Comparison of ENCODE assay signal across 8 mouse cellular contexts in the genomic region with DNA sequence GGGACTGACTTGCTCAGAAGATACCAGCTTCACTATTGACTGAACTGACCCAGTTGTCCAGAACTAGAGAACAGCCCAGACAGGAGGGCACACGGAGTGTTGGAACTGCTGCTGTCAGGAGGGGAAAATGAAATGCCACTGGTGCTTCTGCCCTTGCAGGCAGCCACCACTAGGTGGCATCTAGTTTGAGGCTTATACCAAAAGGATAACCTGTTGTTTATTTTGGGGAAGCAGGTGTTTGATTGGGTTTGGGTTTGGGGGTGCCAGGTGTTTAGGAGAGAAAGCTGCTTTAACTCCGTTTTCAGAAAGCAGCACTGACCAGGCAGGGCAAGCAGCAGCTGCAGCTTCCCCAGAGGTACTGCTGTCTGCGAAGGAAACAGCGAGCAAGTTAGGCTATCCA. TPM values are rescaled to one million over a fixed set of nuclear protein-coding genes. Genes with fewer than 3 reads are reported as not detected.
DNase-seq lines count a peak whose midpoint lies in the region; ATAC-seq and TF ChIP-seq lines count a peak whose summit lies in the region.

No protein-coding gene starts in this region.

- no peak overlapping the region for H3K27ac ChIP-seq in heart, embryonic 11.5 days (ENCODE audit: low read depth, low read length)
- no peak overlapping the region for H3K27ac ChIP-seq in midbrain, postnatal 0 days (ENCODE audit: low read depth, low read length)

- no peaks in the 10 kb centered on the region for H3K9me3 ChIP-seq in heart, embryonic 11.5 days (replicated peaks; ENCODE audit: control insufficient read depth, low read length)
- no peaks in the 10 kb centered on the region for H3K9me3 ChIP-seq in midbrain, postnatal 0 days (ENCODE audit: low read length)

- peaks cover 14% of the 10 kb centered on the region for H3K4me1 ChIP-seq in heart, embryonic 11.5 days (ENCODE audit: control insufficient read depth, insufficient read depth, low read length)
- H3K4me1 ChIP-seq in midbrain, postnatal 0 days (ENCODE audit: insufficient read depth, low read length), result no peaks in the 10 kb centered on the region

- no peak overlapping the region for H3K4me3 ChIP-seq in heart, embryonic 11.5 days (ENCODE audit: low read depth, low read length)
- H3K4me3 ChIP-seq in midbrain, postnatal 0 days (ENCODE audit: low read depth, low read length), result no peak overlapping the region

- peak; percentile 88 for TF ChIP-seq CTCF in midbrain, postnatal 0 days (IDR thresholded peaks at IDR 0.05)

- H3K4me2 ChIP-seq in heart, embryonic 11.5 days, result no peak overlapping the region
- no peak overlapping the region for H3K4me2 ChIP-seq in midbrain, postnatal 0 days (ENCODE audit: low read depth, low read length, poor library complexity, severe bottlenecking)

- ATAC-seq in heart, embryonic 11.5 days (replicated peaks; ENCODE audit: insufficient number of reproducible peaks, low FRiP score, low TSS enrichment), result no peak
- ATAC-seq in midbrain, postnatal 0 days (ENCODE audit: low FRiP score), result no peak

- H3K36me3 ChIP-seq in heart, embryonic 11.5 days (ENCODE audit: control insufficient read depth, insufficient read depth, low read length), result peaks cover 23% of the 10 kb centered on the region
- peaks cover 36% of the 10 kb centered on the region for H3K36me3 ChIP-seq in midbrain, postnatal 0 days (ENCODE audit: insufficient read depth, low read length)

- WGBS in heart, embryonic 11.5 days (ENCODE audit: insufficient replicate concordance), result 54% methylated on average over 4 of the region's 4 CpGs
- WGBS in midbrain, postnatal 0 days, result 59% methylated on average over 4 of the region's 4 CpGs

- H3K27me3 ChIP-seq in heart, embryonic 11.5 days (ENCODE audit: control insufficient read depth, insufficient read depth, low read length), result no peaks in the 10 kb centered on the region
- no peaks in the 10 kb centered on the region for H3K27me3 ChIP-seq in midbrain, postnatal 0 days (ENCODE audit: insufficient read depth, low read length)

- DNase-seq in heart, adult 11 months, result peak; percentile 89
- peak; percentile 54 for DNase-seq in urinary bladder, postnatal 14 days (ENCODE audit: low spot score)
- no peak for DNase-seq in urinary bladder, postnatal 4 days (ENCODE audit: low spot score in 2 of 2)
- peak; percentile 63 for DNase-seq in embryo, embryonic 10 days (ENCODE audit: low spot score)
- DNase-seq in kidney, postnatal 36 days, result peak; percentile 64 to 82
- DNase-seq in midbrain, postnatal 0 days (ENCODE audit: low spot score), result peak; percentile 63
- peak; percentile 87 for DNase-seq in thymus, postnatal 14 days

- no peak overlapping the region for H3K9ac ChIP-seq in heart, embryonic 11.5 days (ENCODE audit: low read depth, low read length)
- H3K9ac ChIP-seq in midbrain, postnatal 0 days (replicated peaks; ENCODE audit: low read length, poor library complexity, severe bottlenecking), result no peak overlapping the region

RNA-seq across cellular contexts. Expression of gene Clba1, which starts 7.6 kb away (rescaled TPM):
- 11.5 and 13.0 TPM in 2 replicates for polyA plus RNA-seq in heart, embryonic 11.5 days (2014; fragmentation: Nextera tagmentation; extraction: Ambion mirVana)
- total RNA-seq in midbrain, postnatal 0 days (2014; rRNA removed), result 13.6 and 23.1 TPM in 2 replicates
- 25.2 and 25.9 TPM in 2 replicates for polyA plus RNA-seq in midbrain, postnatal 0 days (2015; fragmentation: Nextera tagmentation; extraction: Ambion mirVana)

RNA-seq across cellular contexts. Expression of gene Cdca4, which starts 12.9 kb away (rescaled TPM):
- 61.5 and 62.8 TPM in 2 replicates for polyA plus RNA-seq in heart, embryonic 11.5 days (2014; fragmentation: Nextera tagmentation; extraction: Ambion mirVana)
- total RNA-seq in midbrain, postnatal 0 days (2014; rRNA removed), result 19.8 and 22.6 TPM in 2 replicates
- polyA plus RNA-seq in midbrain, postnatal 0 days (2015; fragmentation: Nextera tagmentation; extraction: Ambion mirVana), result 20.8 and 22.0 TPM in 2 replicates

RNA-seq across cellular contexts. Expression of gene Ahnak2, which starts 13.8 kb away (rescaled TPM):
- polyA plus RNA-seq in heart, embryonic 11.5 days (2014; fragmentation: Nextera tagmentation; extraction: Ambion mirVana), result 0.63 and 0.79 TPM in 2 replicates
- 5.1 and 6.1 TPM in 2 replicates for total RNA-seq in midbrain, postnatal 0 days (2014; rRNA removed)
- 1.6 and 1.9 TPM in 2 replicates for polyA plus RNA-seq in midbrain, postnatal 0 days (2015; fragmentation: Nextera tagmentation; extraction: Ambion mirVana)

RNA-seq across cellular contexts. Expression of gene Gpr132, which starts 51.7 kb away (rescaled TPM):
- 0.19 TPM in 1 of 2 replicates, not detected in the other for polyA plus RNA-seq in heart, embryonic 11.5 days (2014; fragmentation: Nextera tagmentation; extraction: Ambion mirVana)
- 0.16 TPM in 1 of 2 replicates, not detected in the other for total RNA-seq in midbrain, postnatal 0 days (2014; rRNA removed)
- 0.06 TPM in 2 replicates for polyA plus RNA-seq in midbrain, postnatal 0 days (2015; fragmentation: Nextera tagmentation; extraction: Ambion mirVana)

RNA-seq across cellular contexts. Expression of gene Pld4, which starts 55.8 kb away (rescaled TPM):
- polyA plus RNA-seq in heart, embryonic 11.5 days (2014; fragmentation: Nextera tagmentation; extraction: Ambion mirVana), result 1.5 and 1.7 TPM in 2 replicates
- 12.2 and 12.6 TPM in 2 replicates for total RNA-seq in midbrain, postnatal 0 days (2014; rRNA removed)
- polyA plus RNA-seq in midbrain, postnatal 0 days (2015; fragmentation: Nextera tagmentation; extraction: Ambion mirVana), result 8.8 TPM in 2 replicates

Comparison
In these comparisons a context has a peak if more than half of its experiments do, and no peak if none do; other contexts are left out.
1. DNase-seq: peak in heart, adult 11 months (single experiment), urinary bladder, postnatal 14 days (single experiment), embryo, embryonic 10 days (single experiment), kidney, postnatal 36 days (2 of 2), midbrain, postnatal 0 days (single experiment) and thymus, postnatal 14 days (single experiment); none in urinary bladder, postnatal 4 days (0 of 2).